Mouse (Mus musculus): Measurements from ENCODE around the gene 4932438H23Rik. TPM values are rescaled to one million over a fixed set of nuclear protein-coding genes. Genes with fewer than 3 reads are reported as not detected.
"Not testable (repeated sequence)": the region's sequence is repeated elsewhere in the genome, so short reads cannot be mapped to it uniquely, and the experiment has no call there.

The 4932438H23Rik gene
- polyA plus RNA-seq, 1 experiment from 2014 or later = 0.10 TPM

GRCm38 (mm10) chr16:91096984-91097506, 2.1 kb upstream of the 4932438H23Rik start:
- 90% methylated on average over 4 of the region's 4 CpGs for WGBS
- Histone ChIP-seq H3K27ac (no peak overlapping the region), H3K9me3 (no peaks in the 10 kb centered on the region), H3K27me3 (replicated peaks) (no peaks in the 10 kb centered on the region), H3K4me1 (no peaks in the 10 kb centered on the region), H3K9ac (no peak overlapping the region), H3K4me3 (replicated peaks) (no peak overlapping the region), H3K4me2 (no peak overlapping the region), H3K36me3 (no peaks in the 10 kb centered on the region)
- no peak for ATAC-seq (ENCODE audit: insufficient read depth, low FRiP score, low read depth)

- H3K4me2 ChIP-seq = no peak overlapping the region
- H3K27me3 ChIP-seq (replicated peaks) = no peaks in the 10 kb centered on the region
- H3K27ac ChIP-seq = no peak overlapping the region
- 91% methylated on average over 2 of the region's 2 CpGs for WGBS
- no peak overlapping the region for H3K4me3 ChIP-seq (replicated peaks)
- no peaks in the 10 kb centered on the region for H3K36me3 ChIP-seq
- H3K4me1 ChIP-seq = no peaks in the 10 kb centered on the region
- ATAC-seq (ENCODE audit: insufficient read depth, low FRiP score, low read depth) = no peak
- no peak overlapping the region for H3K9ac ChIP-seq
- H3K9me3 ChIP-seq = no peaks in the 10 kb centered on the region
These were observed 1.1 kb upstream of the 4932438H23Rik start for GRCm38 (mm10) chr16:91096016-91096415.

- no peak overlapping the region for H3K9ac ChIP-seq
- H3K4me2 ChIP-seq = no peak overlapping the region
- no peaks in the 10 kb centered on the region for H3K9me3 ChIP-seq
- peak; percentile 95 for ATAC-seq (ENCODE audit: insufficient read depth, low FRiP score, low read depth)
- 56% methylated on average over 4 of the region's 4 CpGs for WGBS
- no peaks in the 10 kb centered on the region for H3K27me3 ChIP-seq (replicated peaks)
- no peak overlapping the region for H3K27ac ChIP-seq
- H3K4me3 ChIP-seq (replicated peaks) = no peak overlapping the region
- no peaks in the 10 kb centered on the region for H3K36me3 ChIP-seq
- H3K4me1 ChIP-seq = no peaks in the 10 kb centered on the region
These were observed 8.1 kb downstream of the 4932438H23Rik start for GRCm38 (mm10) chr16:91086642-91087306.

- Histone ChIP-seq H3K4me3 (replicated peaks) (no peak overlapping the region), H3K4me1 (no peaks in the 10 kb centered on the region), H3K36me3 (no peaks in the 10 kb centered on the region), H3K27me3 (replicated peaks) (no peaks in the 10 kb centered on the region), H3K4me2 (no peak overlapping the region), H3K9ac (no peak overlapping the region), H3K9me3 (no peaks in the 10 kb centered on the region), H3K27ac (no peak overlapping the region)
- no peak for ATAC-seq (ENCODE audit: insufficient read depth, low FRiP score, low read depth)
- 56% methylated on average over 17 of the region's 17 CpGs for WGBS
These were observed 9.6 kb downstream of the 4932438H23Rik start for GRCm38 (mm10) chr16:91085239-91085825.

GRCm38 (mm10) chr16:91084307-91085238, 10.3 kb downstream of the 4932438H23Rik start:
- no peak overlapping the region for H3K4me2 ChIP-seq
- no peak overlapping the region for H3K27ac ChIP-seq
- H3K9me3 ChIP-seq = no peaks in the 10 kb centered on the region
- WGBS = 84% methylated on average over 21 of the region's 21 CpGs
- no peak for ATAC-seq (ENCODE audit: insufficient read depth, low FRiP score, low read depth)
- H3K4me3 ChIP-seq (replicated peaks) = no peak overlapping the region
- no peaks in the 10 kb centered on the region for H3K36me3 ChIP-seq
- H3K4me1 ChIP-seq = no peaks in the 10 kb centered on the region
- no peaks in the 10 kb centered on the region for H3K27me3 ChIP-seq (replicated peaks)
- H3K9ac ChIP-seq = no peak overlapping the region

GRCm38 (mm10) chr16:91083002-91083646, 11.8 kb downstream of the 4932438H23Rik start:
- H3K9ac ChIP-seq = no peak overlapping the region
- 74% methylated on average over 4 of the region's 4 CpGs for WGBS
- no peak for ATAC-seq (ENCODE audit: insufficient read depth, low FRiP score, low read depth)

GRCm38 (mm10) chr16:91081508-91081907, 13.4 kb downstream of the 4932438H23Rik start:
- Histone ChIP-seq H3K27me3 (replicated peaks) (no peaks in the 10 kb centered on the region), H3K27ac (no peak overlapping the region), H3K9me3 (no peaks in the 10 kb centered on the region), H3K36me3 (no peaks in the 10 kb centered on the region), H3K4me2 (no peak overlapping the region), H3K9ac (no peak overlapping the region), H3K4me1 (no peaks in the 10 kb centered on the region), H3K4me3 (replicated peaks) (no peak overlapping the region)
- no peak for ATAC-seq (ENCODE audit: insufficient read depth, low FRiP score, low read depth)
- WGBS = 22% methylated on average over 11 of the region's 12 CpGs

More at GRCm38 (mm10) chr16:91083002-91083646, 11.8 kb downstream of the 4932438H23Rik start:
- Histone ChIP-seq H3K36me3 (no peaks in the 10 kb centered on the region), H3K4me2 (no peak overlapping the region), H3K4me3 (replicated peaks) (no peak overlapping the region), H3K27ac (no peak overlapping the region), H3K4me1 (no peaks in the 10 kb centered on the region), H3K9me3 (no peaks in the 10 kb centered on the region), H3K27me3 (replicated peaks) (no peaks in the 10 kb centered on the region)

GRCm38 (mm10) chr16:91076180-91076579, 18.7 kb downstream of the 4932438H23Rik start:
- Histone ChIP-seq H3K9ac (no peak overlapping the region), H3K27ac (no peak overlapping the region), H3K27me3 (replicated peaks) (no peaks in the 10 kb centered on the region), H3K9me3 (no peaks in the 10 kb centered on the region), H3K4me3 (replicated peaks) (no peak overlapping the region), H3K4me2 (no peak overlapping the region), H3K4me1 (no peaks in the 10 kb centered on the region), H3K36me3 (no peaks in the 10 kb centered on the region)
- WGBS = 71% methylated on average over 5 of the region's 5 CpGs
- no peak for ATAC-seq (ENCODE audit: insufficient read depth, low FRiP score, low read depth)

GRCm38 (mm10) chr16:91075423-91075822, 19.5 kb downstream of the 4932438H23Rik start:
- not testable (repeated sequence) for H3K9ac ChIP-seq; ATAC-seq (ENCODE audit: insufficient read depth, low FRiP score, low read depth); H3K4me3 ChIP-seq (replicated peaks); H3K4me1 ChIP-seq; H3K9me3 ChIP-seq; H3K36me3 ChIP-seq; H3K27ac ChIP-seq; H3K4me2 ChIP-seq; H3K27me3 ChIP-seq (replicated peaks)
- 80% methylated on average over 8 of the region's 8 CpGs for WGBS

- H3K27ac ChIP-seq = no peak overlapping the region
- 0 out of 2 replicates have a peak overlapping the region, but pooled peaks have one; percentile 2 for H3K4me3 ChIP-seq (replicated peaks)
- no peaks in the 10 kb centered on the region for H3K36me3 ChIP-seq
- no peaks in the 10 kb centered on the region for H3K9me3 ChIP-seq
- H3K9ac ChIP-seq = no peak overlapping the region
- no peaks in the 10 kb centered on the region for H3K27me3 ChIP-seq (replicated peaks)
- H3K4me1 ChIP-seq = peaks cover 6% of the 10 kb centered on the region; the same call in 1 of the 2 replicates
- peak overlapping the region; percentile 19; the same call in 1 of the 2 replicates for H3K4me2 ChIP-seq
- WGBS = 37% methylated on average over 24 of the region's 24 CpGs
- peak; percentile 95 for ATAC-seq (ENCODE audit: insufficient read depth, low FRiP score, low read depth)
These were observed 21.6 kb downstream of the 4932438H23Rik start for GRCm38 (mm10) chr16:91073163-91073892.

GRCm38 (mm10) chr16:91072256-91072655, 22.7 kb downstream of the 4932438H23Rik start:
- no peak overlapping the region for H3K9ac ChIP-seq
- peaks cover 6% of the 10 kb centered on the region; the same call in 1 of the 2 replicates for H3K4me1 ChIP-seq
- H3K27me3 ChIP-seq (replicated peaks) = no peaks in the 10 kb centered on the region
- no peak for ATAC-seq (ENCODE audit: insufficient read depth, low FRiP score, low read depth)
- H3K4me2 ChIP-seq = no peak overlapping the region
- no peaks in the 10 kb centered on the region for H3K9me3 ChIP-seq
- 89% methylated on average over 1 of the region's 1 CpGs for WGBS
- H3K4me3 ChIP-seq (replicated peaks) = no peak overlapping the region
- H3K27ac ChIP-seq = no peak overlapping the region
- no peaks in the 10 kb centered on the region for H3K36me3 ChIP-seq
